Mouse (Mus musculus): ENCODE results near the gene Zfp759. TPM values are rescaled to one million over a fixed set of nuclear protein-coding genes. Genes with fewer than 3 reads are reported as not detected.
"Not testable (repeated sequence)": the region's sequence is repeated elsewhere in the genome, so short reads cannot be mapped to it uniquely, and the experiment has no call there.

Gene Zfp759
- polyA plus RNA-seq, 1 experiment = 2.6 TPM

DNA sequence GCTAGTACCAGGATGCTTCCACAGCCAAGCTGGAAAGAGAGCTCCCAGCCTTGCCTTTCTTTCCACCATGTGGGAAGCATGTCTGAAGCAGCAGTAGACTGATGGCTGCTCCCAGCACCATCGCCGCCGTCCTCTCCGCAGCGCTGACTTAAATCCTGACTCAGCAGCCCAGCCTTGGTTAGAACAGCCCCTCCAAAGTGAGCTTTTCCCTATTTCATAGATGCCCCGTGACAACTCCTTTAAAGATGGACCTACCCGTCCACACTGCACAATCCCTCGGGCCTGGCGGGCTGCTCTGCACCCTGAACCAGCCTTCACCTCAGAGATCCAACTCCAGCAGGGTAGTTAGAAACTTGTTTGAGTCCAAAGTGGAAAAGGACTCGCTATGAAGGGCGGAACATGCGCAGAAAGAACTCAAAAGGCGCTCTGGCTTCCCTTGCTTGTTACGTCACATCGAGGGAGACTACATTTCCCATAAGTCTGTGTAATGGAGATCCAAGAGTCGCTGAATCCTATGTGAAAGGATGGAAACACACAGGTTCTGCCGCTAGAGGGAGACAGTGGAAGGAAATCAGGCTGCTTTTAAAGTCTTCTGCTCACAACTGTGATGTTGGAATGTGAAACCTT, 13.2 kb upstream of the Zfp759 start, which contains the start of gene Gm28557:
Gene Gm28557 (minus strand): TSS at position 411 of the 627 bp plus-strand sequence.
- Histone ChIP-seq H3K4me3 (replicated peaks; ENCODE audit: insufficient read depth, low read depth, low read length) (peak within 1 kb of the TSS; percentile 89), H3K27ac (ENCODE audit: insufficient read depth, low read length) (peak within 1 kb of the TSS; percentile 30), H3K4me1 (ENCODE audit: control insufficient read depth, insufficient read depth, low read length) (no peaks in the 10 kb centered on the region; the same call in 1 of the 2 replicates), H3K27me3 (ENCODE audit: control insufficient read depth, insufficient read depth, low read length) (no peaks in the 10 kb centered on the region)
- peak; percentile 87 to 94 for DNase-seq
- under 1% methylated on average over 17 of the region's 17 CpGs for WGBS
- TF ChIP-seq POLR2A (IDR thresholded peaks at IDR 0.05; ENCODE audit: borderline replicate concordance, insufficient read depth, low read length) (peak; percentile 43; the same call in 1 of the 2 replicates), CTCF (IDR thresholded peaks at IDR 0.05; ENCODE audit: borderline replicate concordance, insufficient read depth, low read depth, low read length) (peak; percentile 38; the same call in 1 of the 2 replicates)

DNA sequence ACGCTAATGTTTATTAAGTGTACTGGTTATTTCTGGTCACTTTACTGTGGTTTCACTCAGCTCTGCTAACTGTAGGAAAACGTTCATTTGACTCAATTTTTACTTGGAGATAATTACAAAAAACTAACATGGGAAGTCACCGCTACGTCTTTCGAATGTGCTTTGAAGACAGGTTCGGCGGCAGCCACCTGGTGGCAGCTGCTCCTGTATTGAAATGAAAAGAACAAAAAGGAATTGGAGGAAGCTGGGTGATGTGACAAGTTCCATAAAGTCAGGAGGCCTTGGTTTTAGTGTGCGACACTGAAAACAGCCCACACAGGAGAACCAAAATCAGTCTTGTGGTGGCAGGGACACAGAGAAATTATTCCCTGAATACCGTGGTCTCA, 12.6 kb upstream of the Zfp759 start:
- Histone ChIP-seq H3K4me1 (ENCODE audit: control insufficient read depth, insufficient read depth, low read length) (no peaks in the 10 kb centered on the region; the same call in 1 of the 2 replicates), H3K27me3 (ENCODE audit: control insufficient read depth, insufficient read depth, low read length) (no peaks in the 10 kb centered on the region), H3K27ac (ENCODE audit: insufficient read depth, low read length) (no peak overlapping the region), H3K4me3 (replicated peaks; ENCODE audit: insufficient read depth, low read depth, low read length) (peak overlapping the region; percentile 89)
- WGBS = 3% methylated on average over 9 of the region's 9 CpGs
- DNase-seq = peak in 1 of 2 experiments; percentile 53
- TF ChIP-seq CTCF (IDR thresholded peaks at IDR 0.05; ENCODE audit: borderline replicate concordance, insufficient read depth, low read depth, low read length) (peak; percentile 50), POLR2A (IDR thresholded peaks at IDR 0.05; ENCODE audit: borderline replicate concordance, insufficient read depth, low read length) (no peak)

DNA sequence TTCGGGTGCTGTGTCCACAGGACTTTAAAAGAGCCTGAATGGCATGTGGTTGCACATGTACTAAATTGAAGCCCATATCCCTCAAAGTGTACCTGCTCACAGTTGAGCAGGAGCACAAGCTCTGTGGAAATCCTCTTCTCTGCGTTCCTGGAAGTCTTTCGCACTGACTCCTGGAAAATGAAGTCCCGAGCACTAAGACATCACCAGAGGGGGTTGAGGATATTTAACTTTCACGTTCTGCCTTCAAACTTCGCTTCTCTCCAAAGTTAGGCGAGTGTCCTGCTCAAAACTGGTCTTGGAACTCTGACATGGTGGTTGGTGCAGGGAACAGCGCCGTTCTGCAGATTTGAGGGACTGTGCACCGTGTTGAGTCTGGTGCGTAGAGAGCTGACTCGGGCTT, 9.4 kb upstream of the Zfp759 start:
- H3K4me1 ChIP-seq (ENCODE audit: control insufficient read depth, insufficient read depth, low read length) = no peaks in the 10 kb centered on the region; the same call in 1 of the 2 replicates
- no peak for DNase-seq
- no peak overlapping the region for H3K27ac ChIP-seq (ENCODE audit: insufficient read depth, low read length)
- WGBS = 77% methylated on average over 12 of the region's 12 CpGs
- H3K4me3 ChIP-seq (replicated peaks; ENCODE audit: insufficient read depth, low read depth, low read length) = no peak overlapping the region
- no peak for TF ChIP-seq POLR2A (IDR thresholded peaks at IDR 0.05; ENCODE audit: borderline replicate concordance, insufficient read depth, low read length)
- no peaks in the 10 kb centered on the region for H3K27me3 ChIP-seq (ENCODE audit: control insufficient read depth, insufficient read depth, low read length)

DNA sequence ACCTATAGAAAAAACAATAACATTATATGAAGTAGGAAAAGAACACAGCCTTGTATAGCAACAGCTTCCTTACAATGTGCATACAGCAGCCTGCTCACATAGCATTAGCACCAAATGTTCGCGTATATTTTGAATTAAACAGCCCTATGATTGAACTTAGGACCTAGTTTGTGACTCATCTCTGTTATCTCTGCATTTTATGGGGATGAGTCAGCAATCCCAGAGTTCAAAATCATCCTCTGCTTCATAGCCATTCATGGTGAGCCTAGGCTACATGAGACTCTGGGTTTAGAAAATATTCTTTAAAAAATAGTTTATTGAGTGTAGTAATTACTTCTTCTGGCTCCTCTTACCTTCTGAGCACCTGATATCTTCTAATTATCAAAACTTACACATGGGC, 8.2 kb upstream of the Zfp759 start:
- DNase-seq = no peak
- Histone ChIP-seq H3K27me3 (ENCODE audit: control insufficient read depth, insufficient read depth, low read length) (no peaks in the 10 kb centered on the region), H3K4me1 (ENCODE audit: control insufficient read depth, insufficient read depth, low read length) (no peaks in the 10 kb centered on the region), H3K4me3 (replicated peaks; ENCODE audit: insufficient read depth, low read depth, low read length) (no peak overlapping the region), H3K27ac (ENCODE audit: insufficient read depth, low read length) (no peak overlapping the region)
- 88% methylated on average over 2 of the region's 2 CpGs for WGBS
- TF ChIP-seq CTCF (IDR thresholded peaks at IDR 0.05; ENCODE audit: borderline replicate concordance, insufficient read depth, low read depth, low read length) (no peak), POLR2A (IDR thresholded peaks at IDR 0.05; ENCODE audit: borderline replicate concordance, insufficient read depth, low read length) (no peak)

DNA sequence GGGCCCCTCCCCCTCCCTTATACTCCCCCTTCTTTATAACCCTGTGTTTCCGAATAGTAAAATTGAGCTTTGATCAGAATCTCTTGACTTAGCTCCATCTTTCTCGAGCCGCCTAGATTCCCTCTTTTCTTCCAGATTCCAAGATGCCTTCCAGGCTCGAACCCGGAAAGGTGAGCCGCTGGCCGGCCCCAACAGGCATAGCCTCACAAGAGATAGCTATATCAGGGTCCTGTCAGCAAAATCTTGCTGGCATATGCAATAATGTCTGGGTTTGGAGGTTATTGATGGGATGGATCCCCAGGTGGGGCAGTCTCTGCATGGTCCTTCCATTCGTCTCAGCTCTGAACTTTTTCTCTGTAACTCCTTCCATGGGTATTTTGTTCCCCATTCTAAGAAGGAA, 5.3 kb upstream of the Zfp759 start, which contains the start of gene Rslcan18:
Gene Rslcan18 (minus strand): TSS at position 101 of the 400 bp plus-strand sequence.
- not testable (repeated sequence) for H3K27me3 ChIP-seq (ENCODE audit: control insufficient read depth, insufficient read depth, low read length); DNase-seq; H3K27ac ChIP-seq (ENCODE audit: insufficient read depth, low read length); H3K4me1 ChIP-seq (ENCODE audit: control insufficient read depth, insufficient read depth, low read length); H3K4me3 ChIP-seq (replicated peaks; ENCODE audit: insufficient read depth, low read depth, low read length)
- 87% methylated on average over 8 of the region's 8 CpGs for WGBS

DNA sequence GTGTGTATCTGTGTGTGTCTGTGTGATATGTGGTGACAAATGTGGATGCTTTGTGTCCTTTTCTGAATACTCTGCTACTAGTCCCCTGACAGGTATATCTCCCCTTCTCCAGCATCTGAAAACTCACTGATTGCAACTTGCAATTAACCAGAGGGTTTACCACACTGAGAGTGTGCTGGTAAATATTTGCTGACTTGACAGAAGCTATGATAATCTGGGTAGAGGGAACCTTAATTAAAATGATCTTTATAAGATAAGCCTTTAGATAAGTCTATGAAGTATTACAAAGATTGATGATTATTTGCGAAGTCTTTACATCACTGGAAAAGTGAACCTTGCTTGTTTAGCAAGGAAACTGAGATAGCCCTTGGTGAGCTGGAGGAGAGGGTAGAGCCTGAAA, 3.0 kb downstream of the Zfp759 start:
- H3K4me3 ChIP-seq (replicated peaks; ENCODE audit: insufficient read depth, low read depth, low read length) = no peak overlapping the region
- 87% methylated on average over 1 of the region's 1 CpGs for WGBS
- DNase-seq = no peak
- no peaks in the 10 kb centered on the region for H3K27me3 ChIP-seq (ENCODE audit: control insufficient read depth, insufficient read depth, low read length)
- TF ChIP-seq CTCF (IDR thresholded peaks at IDR 0.05; ENCODE audit: borderline replicate concordance, insufficient read depth, low read depth, low read length) (no peak), POLR2A (IDR thresholded peaks at IDR 0.05; ENCODE audit: borderline replicate concordance, insufficient read depth, low read length) (no peak)
- H3K27ac ChIP-seq (ENCODE audit: insufficient read depth, low read length) = no peak overlapping the region
- H3K4me1 ChIP-seq (ENCODE audit: control insufficient read depth, insufficient read depth, low read length) = no peaks in the 10 kb centered on the region

DNA sequence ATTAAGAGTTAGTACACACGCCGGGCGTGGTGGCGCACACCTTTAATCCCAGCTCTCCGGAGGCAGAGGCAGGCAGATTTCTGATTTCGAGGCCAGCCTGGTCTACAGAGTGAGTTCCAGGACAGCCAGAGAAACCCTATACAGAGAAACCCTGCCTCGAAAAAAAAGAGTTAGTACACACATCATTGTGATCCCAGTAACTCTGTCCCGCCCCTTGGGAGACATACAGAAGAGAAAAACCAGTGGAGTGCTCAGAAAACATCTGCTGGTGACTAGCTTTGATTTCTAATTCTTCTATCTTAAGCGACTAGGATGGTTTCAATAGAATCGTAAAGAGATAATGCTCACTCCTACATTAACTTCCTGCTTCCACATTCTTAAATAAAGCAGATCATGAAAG, 6.0 kb downstream of the Zfp759 start:
- H3K27me3 ChIP-seq (ENCODE audit: control insufficient read depth, insufficient read depth, low read length); H3K4me1 ChIP-seq (ENCODE audit: control insufficient read depth, insufficient read depth, low read length); H3K4me3 ChIP-seq (replicated peaks; ENCODE audit: insufficient read depth, low read depth, low read length); H3K27ac ChIP-seq (ENCODE audit: insufficient read depth, low read length); DNase-seq: not testable (repeated sequence)
- 78% methylated on average over 10 of the region's 10 CpGs for WGBS

DNA sequence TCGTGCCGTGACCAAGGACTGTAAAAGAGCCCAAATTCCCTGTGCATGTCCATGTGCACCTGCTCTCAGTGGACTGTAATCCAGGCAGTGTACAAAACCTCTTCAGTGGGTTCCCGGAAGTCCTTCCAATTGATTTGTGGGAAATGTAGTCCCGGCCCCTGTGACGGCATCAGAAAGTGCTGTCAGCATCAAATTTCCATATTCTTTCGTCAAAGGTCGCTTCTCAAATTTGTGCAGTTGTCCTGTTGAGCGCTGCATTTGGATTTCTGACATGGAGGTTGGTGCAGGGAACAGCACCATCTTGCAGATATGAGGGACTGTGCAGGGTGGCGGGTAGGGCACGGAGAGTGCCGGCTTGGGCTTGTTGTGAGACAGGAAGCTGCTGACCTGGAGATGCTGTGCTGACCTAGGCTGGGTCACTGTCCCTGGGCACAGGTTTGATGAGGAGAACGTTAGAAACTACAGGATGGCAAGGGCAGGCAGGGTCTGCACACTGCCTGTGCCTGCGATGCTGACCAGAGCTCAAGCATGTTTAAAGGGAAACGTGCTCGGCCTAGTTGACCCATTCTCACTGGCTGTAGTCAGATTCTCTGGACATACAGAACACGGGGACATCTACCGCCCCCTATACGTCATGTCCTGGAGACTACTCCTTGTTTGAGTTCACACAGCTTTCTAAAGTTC, 6.7 kb downstream of the Zfp759 start:
- H3K27me3 ChIP-seq (ENCODE audit: control insufficient read depth, insufficient read depth, low read length) = no peaks in the 10 kb centered on the region
- peak; percentile 88 to 91 for DNase-seq
- H3K4me3 ChIP-seq (replicated peaks; ENCODE audit: insufficient read depth, low read depth, low read length) = peak overlapping the region; percentile 74
- TF ChIP-seq CTCF (IDR thresholded peaks at IDR 0.05; ENCODE audit: borderline replicate concordance, insufficient read depth, low read depth, low read length) (no peak), POLR2A (IDR thresholded peaks at IDR 0.05; ENCODE audit: borderline replicate concordance, insufficient read depth, low read length) (peak; percentile 66; the same call in 1 of the 2 replicates)
- under 1% methylated on average over 18 of the region's 18 CpGs for WGBS
- peak overlapping the region; percentile 81 for H3K27ac ChIP-seq (ENCODE audit: insufficient read depth, low read length)
- H3K4me1 ChIP-seq (ENCODE audit: control insufficient read depth, insufficient read depth, low read length) = no peaks in the 10 kb centered on the region

DNA sequence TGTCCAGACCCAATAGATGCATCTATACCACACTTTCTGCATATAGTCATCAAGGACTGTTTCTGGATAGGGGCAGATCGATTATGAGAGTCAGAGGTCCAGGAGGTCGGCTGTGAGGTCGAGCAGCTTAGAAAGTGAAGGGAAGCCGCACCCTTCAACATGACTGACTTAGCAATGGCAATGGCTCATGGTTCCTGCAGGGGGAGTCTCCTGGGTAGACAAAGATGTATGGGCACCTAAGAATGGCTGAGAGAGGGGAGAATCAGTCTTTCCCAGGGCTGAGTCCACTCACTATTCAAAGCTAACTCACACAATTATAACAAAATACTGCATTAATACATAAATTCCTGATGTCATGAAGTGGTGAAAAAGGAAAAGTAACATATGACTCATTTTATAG, 44.7 kb downstream of the Zfp759 start:
- DNase-seq; H3K27me3 ChIP-seq (ENCODE audit: control insufficient read depth, insufficient read depth, low read length); H3K4me1 ChIP-seq (ENCODE audit: control insufficient read depth, insufficient read depth, low read length); H3K4me3 ChIP-seq (replicated peaks; ENCODE audit: insufficient read depth, low read depth, low read length); H3K27ac ChIP-seq (ENCODE audit: insufficient read depth, low read length): not testable (repeated sequence)
- WGBS = 60% methylated on average over 4 of the region's 4 CpGs
